Mouse (Mus musculus): ENCODE results near the gene Akap2.

- TF ChIP-seq POLR2A (IDR thresholded peaks at IDR 0.05; ENCODE audit: borderline replicate concordance, extremely low read depth, low read depth, low read length) (no peak), CTCF (IDR thresholded peaks at IDR 0.05; ENCODE audit: insufficient read depth, low read length) (no peak)
These were observed 46.9 kb downstream of the Akap2 start for GRCm38 (mm10) chr4:57764392-57764791.
